Mouse (Mus musculus): ENCODE measurements at regions not wholly inside any gene's neighbourhood (a gene's known extent, or its start where the extent isn't known, plus 50 kb on each side); places are given as distances from the start of the nearest gene placed in this dataset.

DNA sequence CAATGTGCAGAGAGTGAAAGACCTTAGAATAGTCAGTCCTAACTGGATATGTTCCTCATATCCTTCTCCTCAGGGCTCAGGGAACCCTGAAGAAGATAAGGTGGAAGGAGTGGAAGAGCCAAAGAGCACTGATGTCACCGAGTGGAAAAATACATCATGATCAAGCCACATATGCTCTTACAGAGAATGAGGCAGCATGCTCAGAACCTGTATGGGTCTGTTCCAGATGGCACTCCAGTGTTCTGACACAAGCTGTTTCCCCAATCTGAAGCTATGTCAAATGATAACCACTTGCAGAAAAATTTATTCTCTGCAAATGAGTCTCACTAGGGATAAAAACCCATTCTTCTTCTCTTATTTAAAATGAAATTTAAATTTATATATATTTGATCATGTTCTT lies 572.6 kb upstream of the Robo2 start:
- no peak overlapping the region for H3K9ac ChIP-seq
- no peaks in the 10 kb centered on the region for H3K27me3 ChIP-seq (replicated peaks)
- no peaks in the 10 kb centered on the region for H3K36me3 ChIP-seq
- H3K4me3 ChIP-seq (replicated peaks): no peak overlapping the region
- no peak overlapping the region for H3K27ac ChIP-seq
- H3K4me1 ChIP-seq: no peaks in the 10 kb centered on the region
- no peak for ATAC-seq (ENCODE audit: insufficient read depth, low FRiP score, low read depth)
- no peak overlapping the region for H3K4me2 ChIP-seq
- H3K9me3 ChIP-seq: no peaks in the 10 kb centered on the region
- 94% methylated on average over 1 of the region's 1 CpGs for WGBS

DNA sequence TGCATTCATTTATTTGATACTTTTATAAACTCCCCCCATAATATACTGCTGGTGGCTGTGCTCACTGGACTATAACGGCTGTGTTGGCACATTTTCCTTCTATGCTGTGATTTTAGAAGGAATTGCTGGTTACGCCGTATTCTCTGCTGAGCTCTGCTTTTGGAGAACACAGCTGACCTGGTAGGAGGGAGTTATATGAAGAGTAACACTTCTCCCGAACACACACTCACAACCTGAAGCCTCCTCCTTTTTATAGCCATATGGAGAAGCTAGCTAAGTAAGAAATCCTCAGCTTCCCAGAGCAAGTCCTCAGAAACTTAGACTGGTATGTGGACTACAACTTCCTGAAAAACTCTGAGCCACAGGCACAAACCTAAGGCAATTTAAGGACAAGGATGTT lies 554.5 kb upstream of the Robo2 start:
- 80% methylated on average over 4 of the region's 4 CpGs for WGBS
- Histone ChIP-seq H3K27me3 (replicated peaks) (no peaks in the 10 kb centered on the region), H3K4me3 (replicated peaks) (no peak overlapping the region), H3K4me2 (no peak overlapping the region), H3K4me1 (no peaks in the 10 kb centered on the region), H3K9me3 (no peaks in the 10 kb centered on the region), H3K9ac (no peak overlapping the region), H3K27ac (no peak overlapping the region), H3K36me3 (no peaks in the 10 kb centered on the region)
- no peak for ATAC-seq (ENCODE audit: insufficient read depth, low FRiP score, low read depth)

DNA sequence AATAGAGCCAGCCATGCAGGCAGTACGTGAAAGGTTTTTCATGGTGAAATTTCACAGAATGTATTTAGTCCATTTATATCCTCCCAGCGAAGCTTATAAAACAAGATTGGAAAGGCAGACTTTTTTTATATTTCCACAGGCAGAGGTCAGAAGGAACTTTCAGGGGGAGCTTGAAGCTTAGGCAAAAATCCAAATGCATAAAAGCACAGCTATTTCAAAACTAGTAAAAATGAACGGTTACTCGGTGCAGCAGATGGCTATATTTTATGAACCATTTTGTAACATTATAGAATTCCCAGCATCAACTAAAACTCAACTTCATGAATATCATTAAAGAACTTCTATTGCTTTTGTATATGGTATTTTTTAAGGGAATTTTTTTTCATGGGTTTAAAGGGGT lies 518.1 kb upstream of the Robo2 start:
- Histone ChIP-seq H3K27ac (no peak overlapping the region), H3K27me3 (replicated peaks) (no peaks in the 10 kb centered on the region), H3K4me1 (no peaks in the 10 kb centered on the region), H3K9ac (no peak overlapping the region), H3K4me3 (replicated peaks) (no peak overlapping the region), H3K36me3 (no peaks in the 10 kb centered on the region), H3K4me2 (no peak overlapping the region), H3K9me3 (no peaks in the 10 kb centered on the region)
- 43% methylated on average over 4 of the region's 4 CpGs for WGBS
- no peak for ATAC-seq (ENCODE audit: insufficient read depth, low FRiP score, low read depth)

DNA sequence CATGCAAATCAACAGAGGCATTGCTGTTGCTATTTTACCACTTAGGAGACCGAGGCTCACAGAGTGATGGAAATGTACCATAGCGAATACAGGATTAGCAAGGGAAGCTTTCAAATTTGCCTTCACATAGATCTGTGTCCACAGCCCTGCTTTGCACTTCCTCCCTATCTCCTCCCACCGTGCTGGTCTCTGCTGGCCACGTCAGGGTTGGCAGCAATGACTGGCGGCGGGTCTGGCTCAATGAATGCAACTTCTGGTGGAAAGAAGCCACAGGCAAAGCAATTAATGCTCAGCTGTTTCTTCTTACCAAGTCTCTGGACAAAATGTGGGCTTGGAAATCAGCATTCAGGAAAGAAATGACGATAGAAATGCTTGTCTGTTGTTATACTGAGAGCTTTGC lies 489.2 kb upstream of the Robo2 start:
- Histone ChIP-seq H3K27me3 (replicated peaks) (no peaks in the 10 kb centered on the region), H3K4me1 (no peaks in the 10 kb centered on the region), H3K4me3 (replicated peaks) (no peak overlapping the region), H3K36me3 (no peaks in the 10 kb centered on the region), H3K9me3 (no peaks in the 10 kb centered on the region), H3K9ac (no peak overlapping the region), H3K4me2 (no peak overlapping the region), H3K27ac (no peak overlapping the region)
- 48% methylated on average over 7 of the region's 7 CpGs for WGBS
- no peak for ATAC-seq (ENCODE audit: insufficient read depth, low FRiP score, low read depth)

DNA sequence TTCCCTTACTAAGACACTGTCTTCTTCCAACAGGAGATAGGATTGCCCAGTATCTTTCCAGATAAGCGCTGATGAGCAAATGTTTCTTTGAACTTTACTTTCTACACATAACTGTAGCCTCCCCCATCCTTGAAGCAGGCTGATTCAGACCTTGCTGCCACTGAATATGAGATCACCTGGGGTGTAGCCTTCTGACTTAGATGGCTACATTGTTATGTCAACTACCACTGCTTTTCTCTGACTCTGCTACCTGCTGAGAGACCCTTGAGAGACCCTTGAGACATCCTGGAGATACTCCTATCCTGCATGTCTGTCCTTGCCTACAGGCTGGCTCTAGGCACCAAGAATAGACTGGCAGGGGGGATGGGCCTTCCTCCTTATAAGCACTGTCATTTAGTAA lies 476.1 kb upstream of the Robo2 start:
- no peaks in the 10 kb centered on the region for H3K9me3 ChIP-seq
- H3K4me2 ChIP-seq: no peak overlapping the region
- WGBS: 42% methylated on average over 1 of the region's 1 CpGs
- ATAC-seq (ENCODE audit: insufficient read depth, low FRiP score, low read depth): no peak
- no peaks in the 10 kb centered on the region for H3K4me1 ChIP-seq
- no peak overlapping the region for H3K9ac ChIP-seq
- no peak overlapping the region for H3K27ac ChIP-seq
- no peaks in the 10 kb centered on the region for H3K36me3 ChIP-seq
- no peak overlapping the region for H3K4me3 ChIP-seq (replicated peaks)
- no peaks in the 10 kb centered on the region for H3K27me3 ChIP-seq (replicated peaks)

DNA sequence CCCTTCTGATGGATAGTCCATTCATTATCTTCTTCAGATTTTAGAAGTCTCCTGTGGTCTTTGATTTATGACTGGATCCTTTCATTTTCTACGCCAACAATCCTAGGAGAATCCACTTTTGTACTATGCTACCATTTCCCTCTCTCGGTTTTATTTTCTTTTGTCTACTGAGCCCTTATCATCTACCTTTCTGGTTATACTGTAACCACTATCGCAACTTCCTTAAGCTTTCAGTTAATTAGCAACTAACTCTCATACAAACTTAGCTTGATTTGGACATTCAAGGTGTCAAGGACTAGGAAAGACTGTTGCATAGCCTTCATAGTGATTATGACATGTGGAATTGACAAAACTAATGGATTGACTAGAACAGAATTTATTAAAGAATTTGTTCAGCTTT lies 467.0 kb upstream of the Robo2 start:
- H3K9me3 ChIP-seq: no peaks in the 10 kb centered on the region
- H3K27me3 ChIP-seq (replicated peaks): no peaks in the 10 kb centered on the region
- H3K9ac ChIP-seq: no peak overlapping the region
- no peaks in the 10 kb centered on the region for H3K36me3 ChIP-seq
- no peak overlapping the region for H3K4me3 ChIP-seq (replicated peaks)
- H3K27ac ChIP-seq: no peak overlapping the region
- H3K4me2 ChIP-seq: no peak overlapping the region
- H3K4me1 ChIP-seq: no peaks in the 10 kb centered on the region
- ATAC-seq (ENCODE audit: insufficient read depth, low FRiP score, low read depth): peak; percentile 60; the same call in 1 of the 2 replicates
- 65% methylated on average over 3 of the region's 3 CpGs for WGBS

DNA sequence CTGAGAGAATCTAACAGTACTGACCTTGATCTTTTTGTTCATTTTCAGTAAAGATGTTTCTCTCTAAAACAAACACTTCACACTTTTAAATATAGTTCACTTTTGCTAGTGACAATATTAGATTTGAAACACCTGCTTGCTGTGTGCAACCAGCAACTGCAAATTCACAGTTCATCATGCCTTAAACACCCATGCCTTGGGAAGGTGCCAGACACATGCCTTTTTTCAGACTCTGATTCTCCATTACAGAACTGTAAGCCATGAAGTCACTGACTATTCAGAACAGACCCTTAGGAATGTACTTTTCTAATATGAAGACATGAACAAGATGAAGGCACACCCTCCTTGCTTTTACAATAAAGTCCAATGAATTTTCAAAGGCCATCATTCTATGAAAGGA lies 462.1 kb upstream of the Robo2 start:
- H3K9ac ChIP-seq: no peak overlapping the region
- H3K27ac ChIP-seq: no peak overlapping the region
- ATAC-seq (ENCODE audit: insufficient read depth, low FRiP score, low read depth): no peak
- no peaks in the 10 kb centered on the region for H3K27me3 ChIP-seq (replicated peaks)
- no peaks in the 10 kb centered on the region for H3K9me3 ChIP-seq
- H3K4me2 ChIP-seq: no peak overlapping the region
- H3K4me3 ChIP-seq (replicated peaks): no peak overlapping the region
- H3K4me1 ChIP-seq: no peaks in the 10 kb centered on the region
- no peaks in the 10 kb centered on the region for H3K36me3 ChIP-seq

DNA sequence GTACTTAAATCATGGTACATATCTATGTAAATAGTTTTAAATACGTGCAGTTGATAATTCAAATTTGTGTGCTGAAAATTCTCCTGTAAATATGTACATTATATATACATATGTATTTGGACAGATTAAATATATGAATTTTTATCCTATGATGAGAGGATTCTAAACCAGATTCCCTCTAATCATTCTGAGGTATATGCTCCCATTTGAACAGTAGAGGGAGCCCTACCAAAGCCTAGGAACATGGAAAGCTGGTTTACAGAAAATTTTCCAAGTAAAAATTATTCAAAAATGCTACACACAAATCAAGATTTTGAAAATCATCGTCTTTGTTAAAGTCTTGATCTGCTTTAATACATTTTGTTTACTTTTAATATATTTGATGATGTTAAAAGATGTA lies 446.1 kb upstream of the Robo2 start:
- no peaks in the 10 kb centered on the region for H3K9me3 ChIP-seq
- no peaks in the 10 kb centered on the region for H3K36me3 ChIP-seq
- no peak overlapping the region for H3K27ac ChIP-seq
- no peak for ATAC-seq (ENCODE audit: insufficient read depth, low FRiP score, low read depth)
- H3K27me3 ChIP-seq (replicated peaks): no peaks in the 10 kb centered on the region
- H3K4me1 ChIP-seq: no peaks in the 10 kb centered on the region
- no peak overlapping the region for H3K4me2 ChIP-seq
- H3K9ac ChIP-seq: no peak overlapping the region
- 17% methylated on average over 2 of the region's 2 CpGs for WGBS
- H3K4me3 ChIP-seq (replicated peaks): no peak overlapping the region

DNA sequence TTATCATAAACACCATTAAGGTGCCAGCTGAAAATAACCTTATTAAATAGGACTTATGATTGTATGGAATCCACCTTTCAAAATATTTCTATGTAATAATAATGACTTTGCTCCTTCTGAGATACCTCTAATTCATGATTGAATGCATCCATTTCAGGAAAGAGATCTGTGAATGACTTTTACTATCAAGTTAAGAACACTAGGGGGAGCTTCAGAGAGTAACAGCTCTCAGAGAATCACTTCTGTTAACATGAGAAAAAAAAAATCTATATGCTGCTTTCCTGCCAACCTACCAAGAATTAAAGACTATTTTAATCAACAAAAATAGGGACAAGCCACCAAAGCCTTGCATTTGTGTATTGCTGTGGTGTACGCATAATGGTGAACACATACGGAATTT lies 428.4 kb upstream of the Robo2 start:
- no peak overlapping the region for H3K4me3 ChIP-seq (replicated peaks)
- H3K9ac ChIP-seq: no peak overlapping the region
- H3K27me3 ChIP-seq (replicated peaks): no peaks in the 10 kb centered on the region
- no peaks in the 10 kb centered on the region for H3K4me1 ChIP-seq
- H3K36me3 ChIP-seq: no peaks in the 10 kb centered on the region
- no peak overlapping the region for H3K27ac ChIP-seq
- no peak for ATAC-seq (ENCODE audit: insufficient read depth, low FRiP score, low read depth)
- no peaks in the 10 kb centered on the region for H3K9me3 ChIP-seq
- no peak overlapping the region for H3K4me2 ChIP-seq
- 100% methylated on average over 2 of the region's 2 CpGs for WGBS

DNA sequence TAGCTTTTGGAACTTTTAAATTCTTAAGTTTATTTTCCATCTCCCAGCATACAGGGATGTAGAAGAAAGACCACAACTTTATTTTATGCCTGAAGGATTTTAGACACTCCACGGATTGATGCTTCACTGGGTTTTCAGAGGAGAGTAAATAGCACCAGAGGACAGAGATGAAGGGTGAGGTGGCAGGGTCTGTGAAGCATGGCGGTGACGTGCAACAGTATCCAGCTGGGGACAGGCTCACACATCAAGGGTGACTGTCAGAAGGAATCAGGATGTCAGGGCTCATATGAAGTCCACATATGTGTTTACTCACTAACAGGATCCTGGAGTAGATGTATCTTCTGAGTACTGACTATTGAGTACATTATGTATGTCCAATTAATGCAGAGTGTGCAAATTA lies 402.8 kb upstream of the Robo2 start:
- Histone ChIP-seq H3K4me3 (replicated peaks) (no peak overlapping the region), H3K9me3 (no peaks in the 10 kb centered on the region), H3K9ac (no peak overlapping the region), H3K27me3 (replicated peaks) (no peaks in the 10 kb centered on the region), H3K4me1 (no peaks in the 10 kb centered on the region), H3K27ac (no peak overlapping the region), H3K4me2 (no peak overlapping the region), H3K36me3 (no peaks in the 10 kb centered on the region)
- no peak for ATAC-seq (ENCODE audit: insufficient read depth, low FRiP score, low read depth)
- 77% methylated on average over 3 of the region's 3 CpGs for WGBS

DNA sequence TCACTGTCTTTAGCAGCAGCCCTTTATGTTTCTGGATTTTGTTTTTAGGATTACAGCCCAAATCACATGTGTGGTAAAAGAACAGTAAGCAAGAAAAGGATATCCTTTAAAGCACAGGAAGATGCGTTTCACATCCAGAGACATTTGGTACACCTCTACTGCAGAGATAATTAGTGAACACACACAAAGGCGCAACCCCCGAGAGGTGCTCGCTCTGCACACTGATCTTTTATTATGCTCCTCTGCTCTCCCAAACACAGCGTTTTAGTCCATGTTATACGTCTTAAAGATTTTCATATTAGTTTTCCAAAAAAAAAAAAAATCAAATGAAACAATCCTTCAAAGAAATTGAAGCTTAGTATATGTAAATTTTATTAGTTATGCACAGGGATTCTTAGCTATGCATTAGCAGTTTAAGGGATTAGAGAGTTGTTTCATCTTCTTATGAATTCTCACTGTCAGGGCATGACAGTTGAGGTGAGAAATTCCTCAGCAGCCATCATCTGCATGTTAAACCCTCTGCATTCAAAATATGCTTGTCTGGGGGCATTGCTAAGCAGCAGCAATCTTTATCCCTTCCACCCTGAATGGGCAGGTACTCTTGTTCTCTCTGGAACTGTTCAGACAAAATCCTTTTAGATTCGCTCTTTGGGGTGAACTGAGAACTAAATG lies 397.7 kb upstream of the Robo2 start:
- Histone ChIP-seq H3K36me3 (no peaks in the 10 kb centered on the region), H3K4me2 (no peak overlapping the region), H3K9ac (no peak overlapping the region), H3K4me3 (replicated peaks) (no peak overlapping the region), H3K4me1 (no peaks in the 10 kb centered on the region), H3K27ac (no peak overlapping the region), H3K9me3 (no peaks in the 10 kb centered on the region), H3K27me3 (replicated peaks) (no peaks in the 10 kb centered on the region)
- ATAC-seq (ENCODE audit: insufficient read depth, low FRiP score, low read depth): no peak
- WGBS: 66% methylated on average over 7 of the region's 7 CpGs

DNA sequence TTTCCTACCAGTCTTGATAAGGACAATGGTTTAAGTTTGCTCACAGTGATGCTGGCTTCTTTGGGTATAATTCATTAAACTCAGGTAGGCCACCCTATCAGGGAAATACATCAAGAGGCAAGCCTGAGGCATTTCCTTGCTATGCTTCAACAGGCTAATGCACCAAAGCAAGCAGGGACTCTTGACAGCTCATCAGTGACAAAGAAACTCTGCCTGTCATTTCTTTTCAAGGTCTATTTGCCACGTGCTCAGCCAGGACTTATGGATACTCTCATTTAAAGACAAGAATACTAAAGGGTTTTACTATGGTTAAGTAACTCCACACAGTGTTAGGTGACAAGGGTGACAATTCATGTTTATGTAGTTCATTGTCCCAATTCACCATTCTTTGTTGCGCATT lies 395.1 kb upstream of the Robo2 start:
- Histone ChIP-seq H3K36me3 (no peaks in the 10 kb centered on the region), H3K9me3 (no peaks in the 10 kb centered on the region), H3K27ac (no peak overlapping the region), H3K27me3 (replicated peaks) (no peaks in the 10 kb centered on the region), H3K4me3 (replicated peaks) (no peak overlapping the region), H3K4me1 (no peaks in the 10 kb centered on the region), H3K9ac (no peak overlapping the region), H3K4me2 (no peak overlapping the region)
- whole genome bisulfite sequencing: 66% methylated on average over 2 of the region's 2 CpGs
- ATAC-seq (ENCODE audit: insufficient read depth, low FRiP score, low read depth): no peak

DNA sequence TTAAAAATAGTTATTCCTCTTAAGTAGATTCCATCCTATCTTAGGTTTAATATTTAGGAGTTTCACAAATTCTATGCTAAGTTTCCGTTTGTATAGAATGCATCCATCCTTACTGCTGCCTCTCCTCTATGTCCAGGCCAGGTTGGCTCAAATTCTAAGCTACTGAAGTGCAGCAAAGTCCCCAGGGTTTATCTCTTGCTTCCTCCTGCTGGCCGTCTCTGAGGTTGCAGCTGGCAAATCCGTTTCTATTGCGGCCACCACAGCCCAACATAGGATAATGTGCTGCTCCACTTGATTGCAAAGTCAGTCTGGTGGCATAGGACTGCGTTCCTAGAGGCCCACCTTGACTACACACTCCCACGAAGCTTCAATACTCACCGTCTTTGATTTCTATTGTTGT lies 389.7 kb upstream of the Robo2 start:
- H3K27ac ChIP-seq: no peak overlapping the region
- 10% methylated on average over 7 of the region's 7 CpGs for WGBS
- ATAC-seq (ENCODE audit: insufficient read depth, low FRiP score, low read depth): no peak

More for the DNA sequence above, 389.7 kb upstream of the Robo2 start:
- Histone ChIP-seq H3K9ac (no peak overlapping the region), H3K4me3 (replicated peaks) (no peak overlapping the region), H3K36me3 (no peaks in the 10 kb centered on the region), H3K27me3 (replicated peaks) (no peaks in the 10 kb centered on the region), H3K9me3 (no peaks in the 10 kb centered on the region), H3K4me2 (no peak overlapping the region), H3K4me1 (no peaks in the 10 kb centered on the region)
